Mouse (Mus musculus): ENCODE measurements around the gene Hcar2.

Gene Hcar2

GRCm38 (mm10) chr5:123865365-123865764, at the start of gene Hcar2:
Hcar2 (minus strand) TSS chr5:123865499.
- DNase-seq (ENCODE audit: low spot score in 2 of 2), result no peak

DNA sequence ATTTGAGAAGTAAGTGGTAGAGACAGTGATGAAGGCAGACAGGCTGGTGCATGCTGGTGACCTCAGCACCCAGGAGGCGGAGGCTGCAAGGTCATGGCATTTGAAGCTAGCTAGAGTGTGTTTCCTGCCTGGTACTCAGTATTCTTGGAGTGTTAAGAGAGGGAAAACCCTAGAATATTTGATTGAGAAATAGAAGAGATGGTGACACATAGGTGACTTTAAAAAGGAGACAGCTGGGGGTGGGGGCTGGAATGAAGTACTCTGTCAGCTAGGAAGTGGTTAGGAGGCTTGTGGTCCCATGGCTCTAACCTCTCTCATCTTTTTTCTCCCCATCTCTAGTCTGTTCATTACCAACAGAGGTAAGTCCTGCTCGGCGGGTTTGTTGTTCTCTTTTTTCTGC, 49.6 kb upstream of the Hcar2 start:
- no peak for DNase-seq (ENCODE audit: low spot score in 2 of 2)

DNA sequence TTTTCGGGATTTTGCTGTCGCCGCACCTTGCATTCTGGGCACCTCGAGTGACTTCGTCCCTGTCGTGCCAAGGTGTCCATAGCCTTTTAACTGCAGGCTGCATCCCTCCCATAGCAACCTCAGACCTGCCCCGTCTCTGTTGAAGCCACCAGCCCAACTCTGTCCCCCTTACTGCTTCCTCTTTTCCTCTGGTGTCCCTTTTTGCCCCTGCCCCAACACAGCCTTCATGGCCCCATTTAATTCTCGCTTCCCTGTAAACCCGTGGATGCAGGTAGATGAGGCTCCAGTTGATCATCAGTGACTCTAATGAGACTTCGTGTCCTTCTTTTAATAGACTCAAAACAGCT, 42.3 kb upstream of the Hcar2 start:
- DNase-seq (ENCODE audit: low spot score in 2 of 2), result no peak

- DNase-seq (ENCODE audit: low spot score in 2 of 2), result peak; percentile 95 to 99
Measured at GRCm38 (mm10) chr5:123906976-123907630, 41.8 kb upstream of the Hcar2 start, which contains the start of gene Denr. Denr (plus strand) TSS chr5:123907175.

GRCm38 (mm10) chr5:123906146-123906975, 41.1 kb upstream of the Hcar2 start:
- no peak for DNase-seq (ENCODE audit: low spot score in 2 of 2)

- DNase-seq (ENCODE audit: low spot score in 2 of 2), result no peak
Measured at GRCm38 (mm10) chr5:123904059-123904672, 38.9 kb upstream of the Hcar2 start.

DNA sequence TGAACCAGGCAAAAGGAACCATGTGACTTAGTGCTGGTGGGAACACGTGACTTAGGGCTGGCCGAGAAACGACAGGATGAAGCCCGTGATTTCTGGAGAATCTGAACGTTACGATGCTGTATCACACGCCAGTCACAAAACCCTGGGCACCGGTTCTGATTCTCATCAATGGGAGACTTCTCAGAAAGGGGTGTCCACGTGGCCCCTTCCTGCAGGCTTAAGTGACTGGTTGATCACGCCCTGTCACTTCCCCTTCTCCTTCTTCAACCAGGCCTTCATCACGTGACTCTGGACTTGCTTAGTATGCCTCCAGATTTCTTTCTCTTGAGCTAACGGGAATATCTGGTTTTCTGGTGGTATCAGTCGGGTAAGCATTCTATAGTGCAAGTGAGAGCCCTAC, 32.1 kb upstream of the Hcar2 start:
- DNase-seq (ENCODE audit: low spot score in 2 of 2), result no peak

DNA sequence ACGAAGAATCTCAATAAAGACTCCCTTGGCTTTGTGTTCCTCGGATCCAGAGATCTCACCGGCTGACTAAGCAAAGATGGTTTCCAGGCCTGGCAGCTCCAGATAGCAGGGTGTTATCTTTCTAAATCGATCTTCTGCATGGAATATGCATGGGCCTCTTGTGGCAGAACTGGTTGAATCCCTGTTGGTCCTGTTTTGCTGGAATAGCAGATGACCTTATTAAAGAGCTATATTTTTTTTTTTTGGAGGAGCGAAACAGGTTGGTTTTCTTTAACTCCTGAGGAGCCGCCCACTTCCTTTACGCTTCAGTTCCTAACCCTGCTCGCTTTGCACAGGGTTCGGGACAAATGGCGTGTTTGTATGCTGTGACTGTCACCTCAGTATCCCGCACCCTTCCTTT, 31.1 kb upstream of the Hcar2 start:
- DNase-seq (ENCODE audit: low spot score in 2 of 2), result no peak

- DNase-seq (ENCODE audit: low spot score in 2 of 2), result no peak
Measured at GRCm38 (mm10) chr5:123893520-123893919, 28.2 kb upstream of the Hcar2 start.

- no peak for DNase-seq (ENCODE audit: low spot score in 2 of 2)
Measured at GRCm38 (mm10) chr5:123891669-123892068, 26.4 kb upstream of the Hcar2 start.

GRCm38 (mm10) chr5:123890987-123891386, 25.7 kb upstream of the Hcar2 start:
- no peak for DNase-seq (ENCODE audit: low spot score in 2 of 2)

- DNase-seq (ENCODE audit: low spot score in 2 of 2), result no peak
Measured at GRCm38 (mm10) chr5:123890312-123890711, 25.0 kb upstream of the Hcar2 start.

DNA sequence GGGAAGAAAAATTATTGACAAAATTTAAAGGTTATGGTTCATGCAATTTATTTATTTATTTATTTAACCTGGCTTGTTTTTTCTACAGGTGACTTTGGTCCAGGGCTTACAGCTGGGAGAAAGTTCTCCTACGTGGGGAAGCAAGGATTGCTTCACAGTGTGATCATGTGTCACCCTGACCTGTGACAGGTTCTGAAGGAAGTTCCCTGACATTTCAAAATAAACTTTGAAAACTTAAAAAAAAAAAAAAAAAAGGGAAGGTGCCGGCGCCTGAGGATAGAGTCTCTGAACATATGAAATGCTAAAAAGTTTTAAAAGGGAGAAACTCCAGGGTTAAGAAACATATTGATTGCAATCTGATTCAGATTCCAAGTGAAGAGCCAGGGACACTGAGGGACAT, 21.1 kb upstream of the Hcar2 start:
- DNase-seq (ENCODE audit: low spot score in 2 of 2), result no peak

DNA sequence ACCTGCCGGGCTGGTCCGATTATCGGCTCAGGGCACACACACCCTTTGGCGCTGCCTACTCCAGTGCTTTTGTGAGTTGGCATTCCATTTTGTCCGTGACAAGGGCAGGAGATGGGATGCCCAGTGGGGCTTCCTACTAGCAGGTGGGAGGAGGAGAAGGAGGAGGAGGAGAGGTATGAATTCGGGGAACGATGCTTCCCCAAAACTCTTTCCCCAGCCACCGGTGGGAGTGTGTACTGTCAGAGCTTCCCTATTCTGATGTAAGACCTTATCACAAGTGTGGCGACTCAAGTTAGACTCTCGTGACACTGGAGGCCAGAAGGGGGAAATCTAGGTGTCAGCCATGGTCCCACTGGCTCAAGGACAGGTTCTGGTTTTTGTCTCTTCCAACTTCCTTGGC, 19.0 kb upstream of the Hcar2 start:
- no peak for DNase-seq (ENCODE audit: low spot score in 2 of 2)

DNA sequence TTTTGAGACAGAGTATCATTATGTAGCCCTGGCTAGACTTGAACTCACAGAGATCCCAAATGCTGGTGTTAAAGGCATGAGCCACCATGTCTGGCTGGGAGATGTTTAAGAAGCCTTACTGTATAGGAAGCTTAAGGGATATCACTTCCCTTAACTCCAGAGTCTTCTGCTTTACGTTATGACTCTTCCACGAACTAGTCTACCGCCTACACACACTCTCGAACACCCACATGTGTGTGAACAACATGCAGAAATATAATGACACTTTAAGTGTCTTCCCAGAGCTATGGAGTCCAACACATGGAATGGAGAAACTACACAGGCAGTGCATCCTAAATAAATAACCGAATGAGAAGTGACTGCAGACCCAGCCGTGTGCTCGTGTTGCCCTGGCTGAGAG, 18.6 kb upstream of the Hcar2 start:
- DNase-seq (ENCODE audit: low spot score in 2 of 2), result no peak

DNA sequence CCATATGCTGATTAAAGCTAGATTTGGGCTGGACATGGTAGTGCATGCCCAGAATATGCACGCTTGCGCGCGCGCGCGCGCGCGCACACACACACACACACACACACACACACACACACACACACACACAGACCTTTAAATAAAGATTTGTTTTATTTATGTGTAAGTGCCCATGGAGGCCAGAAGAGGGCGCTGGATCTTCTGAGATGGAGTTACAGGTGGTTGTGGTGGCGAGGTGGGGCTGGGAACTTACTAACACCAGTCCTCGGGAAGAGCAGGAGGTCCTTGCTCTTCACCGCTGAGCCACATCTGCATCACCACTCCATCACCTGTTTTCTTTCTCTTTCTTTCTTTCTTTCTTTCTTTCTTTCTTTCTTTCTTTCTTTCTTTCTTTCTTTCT, 15.5 kb upstream of the Hcar2 start:
- no peak for DNase-seq (ENCODE audit: low spot score in 2 of 2)

GRCm38 (mm10) chr5:123879928-123880327, 14.6 kb upstream of the Hcar2 start, which contains the start of gene Hcar1:
Hcar1 (minus strand) TSS chr5:123880020.
- DNase-seq (ENCODE audit: low spot score in 2 of 2), result no peak

- no peak for DNase-seq (ENCODE audit: low spot score in 2 of 2)
Measured at GRCm38 (mm10) chr5:123878056-123878455, 12.8 kb upstream of the Hcar2 start.

DNA sequence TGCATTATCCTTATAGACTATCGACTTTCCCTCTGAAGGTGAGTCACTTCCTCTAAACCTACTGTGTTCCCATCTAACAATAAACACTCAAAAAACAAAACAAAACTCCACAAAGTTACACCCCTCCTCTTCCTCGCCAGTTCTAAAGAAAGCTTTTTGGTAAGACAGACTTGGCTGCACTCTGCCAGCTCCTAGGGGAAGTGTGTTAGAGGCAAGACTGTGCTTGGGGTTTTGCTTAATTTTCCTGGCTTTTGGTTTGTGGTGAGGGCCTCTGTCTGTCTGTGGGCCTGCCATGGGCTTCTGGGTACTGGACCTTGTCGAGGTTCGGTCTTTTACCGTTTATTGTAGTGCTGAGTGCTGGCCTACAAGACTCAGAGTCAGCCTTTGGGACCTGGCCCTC, 8.9 kb upstream of the Hcar2 start:
- no peak for DNase-seq (ENCODE audit: low spot score in 2 of 2)

GRCm38 (mm10) chr5:123869615-123870014, 4.3 kb upstream of the Hcar2 start:
- DNase-seq (ENCODE audit: low spot score in 2 of 2), result no peak

DNA sequence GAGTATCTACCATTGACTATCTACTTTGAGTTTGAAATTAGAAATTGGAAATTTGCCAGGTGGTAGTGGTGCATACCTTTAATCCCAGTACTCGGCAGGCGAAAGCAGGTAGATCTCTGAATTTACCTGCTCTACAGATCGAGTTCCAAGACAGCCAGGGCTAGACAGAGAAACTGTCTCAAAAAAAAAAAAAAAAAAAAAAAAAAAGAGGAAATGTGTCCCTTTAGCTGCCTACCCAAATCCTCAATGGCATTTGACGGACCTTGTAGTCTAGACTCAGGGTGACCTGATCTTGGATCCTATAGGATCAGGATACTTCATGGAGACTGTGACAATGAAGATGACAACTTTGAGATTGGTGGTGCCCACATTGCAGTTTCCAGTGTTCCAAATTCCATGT, 1.2 kb upstream of the Hcar2 start:
- DNase-seq (ENCODE audit: low spot score in 2 of 2), result no peak

DNA sequence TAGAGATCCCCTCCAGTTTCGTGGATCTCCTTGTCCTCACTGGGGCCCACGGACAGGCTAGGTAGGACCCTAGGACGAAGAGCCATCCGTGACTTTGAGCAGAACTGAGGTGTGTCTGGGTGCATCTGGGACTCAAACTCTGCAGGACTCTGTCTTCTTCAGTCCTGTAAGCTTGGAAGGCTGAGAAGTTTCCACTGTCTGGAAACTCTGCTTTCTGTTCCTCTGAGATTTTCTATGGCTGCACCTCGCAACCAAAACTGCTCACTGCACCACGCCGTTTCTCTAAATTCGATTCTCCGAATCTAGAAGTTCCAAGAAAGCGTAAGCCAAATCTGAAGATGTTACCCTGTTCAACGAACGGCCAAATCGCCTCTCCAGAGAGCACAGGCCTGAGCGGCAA, 1.4 kb downstream of the Hcar2 start:
- no peak for DNase-seq (ENCODE audit: low spot score in 2 of 2)

Measured in frontal cortex, postnatal 14 days (tissue).